Mouse (Mus musculus) midbrain, embryonic 12.5 days (tissue): ENCODE measurements around the gene Smg9. TPM values are rescaled to one million over a fixed set of nuclear protein-coding genes. Genes with fewer than 3 reads are reported as not detected.

ENCODE experiments used
- ATAC-seq: fragments of 200-750 bp; cut with Nextera tagmentation; 2 replicates; pipeline ENCODE4 v1.8.0; 2017; ENCODE audit warnings: low read depth, moderate TSS enrichment, moderate library complexity; ENCODE audit not compliant: low FRiP score
- H3K27ac ChIP-seq: fragments of 300-500 bp; sonication (generic); replicated peaks from 2 replicates; pipeline ENCODE4 v1.5.1; 2016; ENCODE audit warnings: mild to moderate bottlenecking
- H3K27me3 ChIP-seq: fragments of 300-500 bp; sonication (generic); 2 replicates; pipeline ENCODE4 v1.6.1; 2016; ENCODE audit warnings: mild to moderate bottlenecking
- H3K36me3 ChIP-seq: fragments of 300-500 bp; sonication (generic); 2 replicates; pipeline ENCODE4 v1.6.1; 2016
- H3K4me1 ChIP-seq: fragments of 300-500 bp; sonication (generic); 2 replicates; pipeline ENCODE4 v1.6.1; 2016
- H3K4me2 ChIP-seq: fragments of 300-500 bp; sonication (generic); replicated peaks from 2 replicates; pipeline ENCODE4 v1.6.1; 2016; ENCODE audit warnings: mild to moderate bottlenecking, moderate library complexity
- H3K4me3 ChIP-seq: fragments of 300-500 bp; sonication (generic); 2 replicates; pipeline ENCODE4 v1.5.1; 2016; ENCODE audit warnings: mild to moderate bottlenecking
- H3K9ac ChIP-seq: fragments of 300-500 bp; sonication (generic); replicated peaks from 2 replicates; pipeline ENCODE4 v1.6.1; 2016; ENCODE audit warnings: mild to moderate bottlenecking, moderate library complexity
- H3K9me3 ChIP-seq: fragments of 300-500 bp; sonication (generic); 2 replicates; pipeline ENCODE4 v1.6.1; 2016; ENCODE audit warnings: mild to moderate bottlenecking
- WGBS: fragments of 180-500 bp; shearing (Covaris S2); methylation state at CpG from one replicate; pipeline ENCODE4 v1.1.7; 2016; 5-methylcytosine and 5-hydroxymethylcytosine counted together
- polyA plus RNA-seq: library from polyadenylated mRNA; unstranded; fragments of >200 nt; fragmentation: Nextera tagmentation; extraction: Ambion mirVana; gene quantifications from 2 replicates; pipeline ENCODE4 v1.2.1, GENCODE M21; 2016

Gene Smg9
- polyA plus RNA-seq, 1 experiment from 2014 or later: 32.4 TPM

GRCm38 (mm10) chr7:24379934-24380333 is 19.5 kb upstream of the Smg9 start:
- Histone ChIP-seq H3K9ac (no peak overlapping the region), H3K27ac (no peak overlapping the region), H3K9me3 (no peaks in the 10 kb centered on the region), H3K36me3 (no peaks in the 10 kb centered on the region), H3K4me1 (0 out of 2 replicates have a peak, but pooled peaks cover 10% of the 10 kb centered on the region), H3K4me3 (no peak overlapping the region), H3K27me3 (peaks cover 33% of the 10 kb centered on the region), H3K4me2 (no peak overlapping the region)
- no peak for ATAC-seq
- 70% methylated on average over 7 of the region's 7 CpGs for WGBS

GRCm38 (mm10) chr7:24380370-24380769 is 19.0 kb upstream of the Smg9 start:
- Histone ChIP-seq H3K4me2 (no peak overlapping the region), H3K4me3 (no peak overlapping the region), H3K27me3 (peaks cover 33% of the 10 kb centered on the region), H3K27ac (no peak overlapping the region), H3K36me3 (no peaks in the 10 kb centered on the region), H3K9ac (no peak overlapping the region), H3K4me1 (0 out of 2 replicates have a peak, but pooled peaks cover 10% of the 10 kb centered on the region), H3K9me3 (no peaks in the 10 kb centered on the region)
- WGBS: 75% methylated on average over 2 of the region's 2 CpGs
- no peak for ATAC-seq

GRCm38 (mm10) chr7:24382730-24383372 is 16.6 kb upstream of the Smg9 start:
- WGBS: 86% methylated on average over 16 of the region's 16 CpGs
- H3K4me1 ChIP-seq: 0 out of 2 replicates have a peak, but pooled peaks cover 3% of the 10 kb centered on the region
- H3K9ac ChIP-seq: no peak overlapping the region
- H3K9me3 ChIP-seq: no peaks in the 10 kb centered on the region
- H3K4me3 ChIP-seq: no peak overlapping the region
- H3K27ac ChIP-seq: no peak overlapping the region
- no peak for ATAC-seq
- no peaks in the 10 kb centered on the region for H3K36me3 ChIP-seq
- no peak overlapping the region for H3K4me2 ChIP-seq
- H3K27me3 ChIP-seq: peaks cover 19% of the 10 kb centered on the region

DNA sequence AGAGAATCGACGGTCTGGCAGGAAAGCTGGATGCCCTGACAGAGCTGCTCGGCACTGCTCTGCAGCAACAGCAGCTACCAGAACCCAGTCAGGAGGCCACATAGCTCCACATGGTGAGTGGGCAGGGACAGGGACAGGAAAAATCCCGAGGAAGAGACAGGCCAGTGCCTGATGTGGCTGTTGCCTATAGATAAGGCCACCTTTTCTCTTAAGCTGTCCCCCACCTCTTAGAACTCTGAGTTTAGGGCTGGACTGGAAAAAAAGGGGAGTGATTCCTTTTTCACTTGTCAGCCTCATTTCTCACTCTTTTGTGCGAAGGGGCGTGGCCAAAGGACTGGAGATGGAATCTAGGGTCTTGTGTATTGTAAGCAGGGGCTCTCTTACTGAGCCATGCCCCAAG is 15.3 kb upstream of the Smg9 start:
- WGBS: 60% methylated on average over 6 of the region's 6 CpGs
- H3K4me1 ChIP-seq: no peaks in the 10 kb centered on the region
- no peak overlapping the region for H3K4me3 ChIP-seq
- H3K9me3 ChIP-seq: no peaks in the 10 kb centered on the region
- no peak for ATAC-seq
- H3K36me3 ChIP-seq: no peaks in the 10 kb centered on the region
- no peak overlapping the region for H3K27ac ChIP-seq
- H3K4me2 ChIP-seq: no peak overlapping the region
- peaks cover 15% of the 10 kb centered on the region; the same call in 1 of the 2 replicates for H3K27me3 ChIP-seq
- no peak overlapping the region for H3K9ac ChIP-seq

GRCm38 (mm10) chr7:24384827-24385226 is 14.6 kb upstream of the Smg9 start:
- Histone ChIP-seq H3K9me3 (no peaks in the 10 kb centered on the region), H3K4me3 (no peak overlapping the region), H3K9ac (no peak overlapping the region), H3K4me2 (peak overlapping the region; percentile 29; the same call in 1 of the 2 replicates), H3K36me3 (no peaks in the 10 kb centered on the region), H3K27me3 (peaks cover 15% of the 10 kb centered on the region; the same call in 1 of the 2 replicates), H3K4me1 (no peaks in the 10 kb centered on the region), H3K27ac (no peak overlapping the region)
- ATAC-seq: peak; percentile 68
- 8% methylated on average over 11 of the region's 11 CpGs for WGBS

GRCm38 (mm10) chr7:24387059-24387556 is 12.3 kb upstream of the Smg9 start:
- Histone ChIP-seq H3K4me2 (no peak overlapping the region), H3K9me3 (no peaks in the 10 kb centered on the region), H3K4me3 (no peak overlapping the region), H3K36me3 (no peaks in the 10 kb centered on the region), H3K4me1 (no peaks in the 10 kb centered on the region), H3K9ac (no peak overlapping the region), H3K27ac (no peak overlapping the region), H3K27me3 (peaks cover 15% of the 10 kb centered on the region; the same call in 1 of the 2 replicates)
- WGBS: 85% methylated on average over 10 of the region's 10 CpGs
- ATAC-seq: no peak

DNA sequence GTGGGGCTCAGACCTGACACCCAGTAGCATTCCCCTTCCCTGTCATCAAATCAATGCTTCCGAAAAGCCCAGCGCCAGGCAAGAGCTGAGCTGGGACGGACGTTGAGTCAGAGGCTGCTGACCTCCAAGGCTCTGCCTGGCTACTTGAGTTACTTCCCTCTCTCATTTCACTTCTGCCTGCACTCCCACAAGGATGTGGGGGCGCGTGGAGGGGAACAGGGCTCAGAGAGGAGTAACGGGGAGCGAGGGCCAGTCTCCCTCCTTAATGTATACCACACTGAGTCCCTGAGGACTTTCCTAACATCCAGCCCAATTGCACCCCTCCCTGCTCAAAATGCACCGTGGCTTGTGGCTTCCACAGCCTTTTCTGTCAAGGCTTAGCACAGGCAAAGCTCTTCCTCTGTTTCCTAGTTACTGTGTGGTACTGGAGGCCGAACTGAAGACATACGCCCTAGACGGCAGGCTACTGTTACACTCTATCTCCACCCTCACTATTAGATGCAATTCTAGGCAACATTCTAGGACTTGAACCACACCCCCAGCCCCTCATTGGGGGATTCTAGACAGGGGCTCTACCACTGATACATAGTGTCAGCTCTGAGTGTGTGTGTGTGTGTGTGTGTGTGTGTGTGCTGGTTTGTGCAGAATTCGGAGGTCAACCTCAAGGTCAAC is 9.8 kb upstream of the Smg9 start:
- no peak for ATAC-seq
- H3K4me2 ChIP-seq: no peak overlapping the region
- H3K9me3 ChIP-seq: no peaks in the 10 kb centered on the region
- WGBS: 76% methylated on average over 13 of the region's 13 CpGs
- peaks cover 1% of the 10 kb centered on the region; the same call in 1 of the 2 replicates for H3K27me3 ChIP-seq
- H3K4me3 ChIP-seq: no peak overlapping the region
- no peak overlapping the region for H3K27ac ChIP-seq
- H3K36me3 ChIP-seq: no peaks in the 10 kb centered on the region
- H3K4me1 ChIP-seq: no peaks in the 10 kb centered on the region
- no peak overlapping the region for H3K9ac ChIP-seq

DNA sequence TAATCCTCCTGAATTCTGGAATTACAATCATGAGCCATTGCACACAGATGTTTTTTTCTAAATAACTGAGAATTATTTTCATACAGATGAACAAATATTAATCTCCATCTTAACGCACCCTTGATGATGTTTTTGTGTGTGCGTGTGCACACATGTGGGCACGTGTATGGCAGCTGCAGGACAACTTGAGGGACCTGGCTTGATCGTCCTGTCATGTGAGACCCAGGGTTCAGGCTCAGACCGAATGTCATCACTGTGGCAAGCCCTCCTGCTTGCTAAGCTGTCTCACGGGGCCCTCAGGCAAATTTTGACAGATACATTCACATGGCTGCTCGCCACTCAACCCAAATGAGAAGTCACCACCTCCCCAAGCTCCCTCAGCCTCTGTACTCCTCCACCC is 8.9 kb upstream of the Smg9 start:
- Histone ChIP-seq H3K36me3 (no peaks in the 10 kb centered on the region), H3K4me1 (no peaks in the 10 kb centered on the region), H3K27me3 (no peaks in the 10 kb centered on the region; the same call in 1 of the 2 replicates), H3K4me3 (no peak overlapping the region), H3K4me2 (no peak overlapping the region), H3K9ac (no peak overlapping the region), H3K9me3 (no peaks in the 10 kb centered on the region), H3K27ac (no peak overlapping the region)
- ATAC-seq: no peak
- WGBS: 73% methylated on average over 7 of the region's 7 CpGs

GRCm38 (mm10) chr7:24391077-24391476 is 8.3 kb upstream of the Smg9 start:
- no peak for ATAC-seq
- Histone ChIP-seq H3K4me1 (no peaks in the 10 kb centered on the region), H3K27ac (no peak overlapping the region), H3K9me3 (no peaks in the 10 kb centered on the region), H3K4me2 (no peak overlapping the region), H3K27me3 (no peaks in the 10 kb centered on the region; the same call in 1 of the 2 replicates), H3K9ac (no peak overlapping the region), H3K4me3 (no peak overlapping the region), H3K36me3 (no peaks in the 10 kb centered on the region)
- WGBS: 51% methylated on average over 5 of the region's 5 CpGs

GRCm38 (mm10) chr7:24391687-24392086 is 7.7 kb upstream of the Smg9 start:
- ATAC-seq: no peak
- Histone ChIP-seq H3K4me1 (no peaks in the 10 kb centered on the region), H3K36me3 (no peaks in the 10 kb centered on the region), H3K4me2 (no peak overlapping the region), H3K9ac (no peak overlapping the region), H3K4me3 (no peak overlapping the region), H3K9me3 (no peaks in the 10 kb centered on the region), H3K27ac (no peak overlapping the region), H3K27me3 (no peaks in the 10 kb centered on the region; the same call in 1 of the 2 replicates)
- WGBS: 74% methylated on average over 2 of the region's 2 CpGs

DNA sequence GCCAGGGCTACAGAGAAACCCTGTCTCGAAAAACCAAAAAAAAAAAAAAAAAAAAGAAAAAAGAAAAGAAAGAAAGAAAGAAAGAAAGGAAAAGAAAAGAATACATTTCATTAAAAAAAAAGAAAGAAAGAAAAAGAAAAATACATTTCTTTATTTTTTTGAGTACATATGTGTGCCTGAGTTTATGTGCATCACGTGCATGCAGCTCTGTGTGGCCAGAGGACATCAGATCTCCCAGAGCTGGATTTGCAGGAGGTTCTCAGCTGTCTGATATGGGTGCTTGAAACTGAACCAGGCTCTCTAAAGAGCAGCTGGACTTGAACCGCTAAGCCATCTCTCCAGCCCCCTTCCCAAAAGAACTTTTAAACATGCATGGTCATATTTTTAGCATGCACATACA is 5.4 kb upstream of the Smg9 start:
- no peaks in the 10 kb centered on the region for H3K4me1 ChIP-seq
- no peak overlapping the region for H3K9ac ChIP-seq
- WGBS: 89% methylated on average over 3 of the region's 3 CpGs
- H3K27ac ChIP-seq: no peak overlapping the region
- no peaks in the 10 kb centered on the region for H3K36me3 ChIP-seq
- H3K4me3 ChIP-seq: no peak overlapping the region
- no peaks in the 10 kb centered on the region for H3K9me3 ChIP-seq
- no peak overlapping the region for H3K4me2 ChIP-seq
- no peak for ATAC-seq
- no peaks in the 10 kb centered on the region; the same call in 1 of the 2 replicates for H3K27me3 ChIP-seq

- H3K36me3 ChIP-seq: no peaks in the 10 kb centered on the region
- 85% methylated on average over 15 of the region's 15 CpGs for WGBS
- no peak overlapping the region for H3K27ac ChIP-seq
- H3K27me3 ChIP-seq: no peaks in the 10 kb centered on the region; the same call in 1 of the 2 replicates
- H3K9me3 ChIP-seq: no peaks in the 10 kb centered on the region
- H3K9ac ChIP-seq: no peak overlapping the region
- no peak for ATAC-seq
- no peak overlapping the region for H3K4me2 ChIP-seq
- H3K4me3 ChIP-seq: no peak overlapping the region
- no peaks in the 10 kb centered on the region for H3K4me1 ChIP-seq
Observed at GRCm38 (mm10) chr7:24394475-24395161, 4.8 kb upstream of the Smg9 start.
